Mouse (Mus musculus) small intestine, adult 2 months (tissue): Measurements from ENCODE around the gene Sugp2. TPM values are rescaled to one million over a fixed set of nuclear protein-coding genes. Genes with fewer than 3 reads are reported as not detected.

Source experiments
- H3K27ac ChIP-seq: fragments of 200-500 bp; 2 replicates; pipeline ENCODE4 v1.5.1; 2012; ENCODE audit warnings: low read depth, low read length, control low read depth, inconsistent platforms; ENCODE audit not compliant: insufficient read depth
- H3K27me3 ChIP-seq: fragments of 200-500 bp; 2 replicates; pipeline ENCODE4 v1.6.1; 2012; ENCODE audit warnings: mild to moderate bottlenecking, moderate library complexity, low read length, inconsistent platforms; ENCODE audit not compliant: control insufficient read depth, insufficient read depth
- H3K36me3 ChIP-seq: fragments of 200-500 bp; 2 replicates; pipeline ENCODE4 v1.6.1; 2012; ENCODE audit warnings: mild to moderate bottlenecking, low read length, control low read depth, inconsistent platforms; ENCODE audit not compliant: control insufficient read depth, insufficient read depth
- H3K4me1 ChIP-seq: fragments of 200-500 bp; 2 replicates; pipeline ENCODE4 v1.6.1; 2012; ENCODE audit warnings: low read length, inconsistent platforms, mixed read lengths; ENCODE audit not compliant: control insufficient read depth, insufficient read depth, insufficient read length
- H3K4me3 ChIP-seq: fragments of 200-500 bp; 2 replicates; pipeline ENCODE4 v1.5.1; 2012; ENCODE audit warnings: low read depth, mild to moderate bottlenecking, control low read depth, inconsistent platforms, low read length, moderate library complexity
- CTCF ChIP-seq: fragments of 200-500 bp; IDR thresholded peaks from 2 replicates; pipeline ENCODE4 v1.5.1; 2012; ENCODE audit warnings: low read depth, mild to moderate bottlenecking, control low read depth, inconsistent platforms, low read length, moderate library complexity, mixed read lengths; ENCODE audit not compliant: insufficient replicate concordance, insufficient read length; ENCODE audit errors: extremely low read depth
- POLR2A ChIP-seq: fragments of 200-500 bp; IDR thresholded peaks from 2 replicates; pipeline ENCODE4 v1.6.1; 2012; ENCODE audit warnings: low read depth, mild to moderate bottlenecking, control low read depth, inconsistent platforms, low read length, moderate library complexity
- WGBS: fragments of 180-500 bp; shearing (Covaris S2); methylation state at CpG from one replicate; pipeline ENCODE4 v1.1.7; 2018; 5-methylcytosine and 5-hydroxymethylcytosine counted together
- polyA plus RNA-seq: library from polyadenylated mRNA; depleted of rRNA; stranded (reverse); fragments of >200 nt; gene quantifications from 2 replicates; pipeline ENCODE4 v1.2.3, GENCODE M21; 2012

The Sugp2 gene
- polyA plus RNA-seq, 1 experiment: 23.4 TPM

GRCm38 (mm10) chr8:70300881-70301280 is 66.9 kb downstream of the Sugp2 start:
- WGBS: 64% methylated on average over 3 of the region's 3 CpGs
- TF ChIP-seq CTCF (no peak), POLR2A (no peak)

GRCm38 (mm10) chr8:70302358-70302890 is 68.4 kb downstream of the Sugp2 start, which contains the start of the genes Ddx49 and Cope:
Ddx49 (minus strand) TSS chr8:70302489.
Cope (plus strand) TSS chr8:70302518.
- H3K4me3 ChIP-seq: peak within 1 kb of the TSS; percentile 81
- WGBS: under 1% methylated on average over 40 of the region's 40 CpGs
- no peak for TF ChIP-seq CTCF
- peak; percentile 41; the same call in 1 of the 2 replicates for TF ChIP-seq POLR2A
- no peaks in the 10 kb centered on the region for H3K27me3 ChIP-seq
- H3K27ac ChIP-seq: peak within 1 kb of the TSS; percentile 47
- peaks cover 5% of the 10 kb centered on the region; the same call in 1 of the 2 replicates for H3K4me1 ChIP-seq
- H3K36me3 ChIP-seq: peaks cover 32% of the 10 kb centered on the region

More at GRCm38 (mm10) chr8:70300881-70301280, 66.9 kb downstream of the Sugp2 start:
- H3K27ac ChIP-seq: peak overlapping the region; percentile 36; the same call in 1 of the 2 replicates
- H3K4me3 ChIP-seq: no peak overlapping the region
- no peaks in the 10 kb centered on the region for H3K27me3 ChIP-seq
- peaks cover 37% of the 10 kb centered on the region for H3K36me3 ChIP-seq
- peaks cover 5% of the 10 kb centered on the region; the same call in 1 of the 2 replicates for H3K4me1 ChIP-seq

GRCm38 (mm10) chr8:70302901-70303300 is 68.9 kb downstream of the Sugp2 start:
- no peak for TF ChIP-seq POLR2A
- no peak for TF ChIP-seq CTCF
- Histone ChIP-seq H3K27ac (peak overlapping the region; percentile 47), H3K4me3 (peak overlapping the region; percentile 81), H3K27me3 (no peaks in the 10 kb centered on the region), H3K4me1 (peaks cover 5% of the 10 kb centered on the region; the same call in 1 of the 2 replicates), H3K36me3 (peaks cover 32% of the 10 kb centered on the region)
- WGBS: under 1% methylated on average over 16 of the region's 16 CpGs

GRCm38 (mm10) chr8:70309311-70309710 is 75.3 kb downstream of the Sugp2 start:
- Histone ChIP-seq H3K27me3 (no peaks in the 10 kb centered on the region), H3K4me3 (no peak overlapping the region), H3K36me3 (peaks cover 68% of the 10 kb centered on the region), H3K27ac (no peak overlapping the region), H3K4me1 (no peaks in the 10 kb centered on the region)
- WGBS: 28% methylated on average over 2 of the region's 2 CpGs
- TF ChIP-seq POLR2A (no peak), CTCF (peak; percentile 54; the same call in 1 of the 2 replicates)

GRCm38 (mm10) chr8:70313399-70313798 is 79.4 kb downstream of the Sugp2 start:
- no peak overlapping the region for H3K4me3 ChIP-seq
- no peaks in the 10 kb centered on the region; the same call in 1 of the 2 replicates for H3K27me3 ChIP-seq
- TF ChIP-seq POLR2A (no peak), CTCF (no peak)
- peaks cover 38% of the 10 kb centered on the region for H3K36me3 ChIP-seq
- H3K27ac ChIP-seq: no peak overlapping the region
- 62% methylated on average over 2 of the region's 2 CpGs for WGBS
- 0 out of 2 replicates have a peak, but pooled peaks cover 3% of the 10 kb centered on the region for H3K4me1 ChIP-seq

- 0 out of 2 replicates have a peak, but pooled peaks cover 3% of the 10 kb centered on the region for H3K4me1 ChIP-seq
- peaks cover 21% of the 10 kb centered on the region for H3K36me3 ChIP-seq
- H3K27ac ChIP-seq: no peak within 1 kb of the TSS
- 3% methylated on average over 66 of the region's 66 CpGs for whole genome bisulfite sequencing
- no peak for TF ChIP-seq CTCF
- TF ChIP-seq POLR2A: no peak
- peak within 1 kb of the TSS; percentile 59 for H3K4me3 ChIP-seq
- no peaks in the 10 kb centered on the region; the same call in 1 of the 2 replicates for H3K27me3 ChIP-seq
These were observed 81.8 kb downstream of the Sugp2 start, which contains the start of gene Cers1 for GRCm38 (mm10) chr8:70315624-70316510. Cers1 (plus strand) TSS chr8:70315775.
